Mouse (Mus musculus): Measurements from ENCODE around the gene Foxo6. TPM values are rescaled to one million over a fixed set of nuclear protein-coding genes. Genes with fewer than 3 reads are reported as not detected.

The Foxo6 gene
- polyA plus RNA-seq, 1 experiment from 2014 or later, result 0.13 TPM

DNA sequence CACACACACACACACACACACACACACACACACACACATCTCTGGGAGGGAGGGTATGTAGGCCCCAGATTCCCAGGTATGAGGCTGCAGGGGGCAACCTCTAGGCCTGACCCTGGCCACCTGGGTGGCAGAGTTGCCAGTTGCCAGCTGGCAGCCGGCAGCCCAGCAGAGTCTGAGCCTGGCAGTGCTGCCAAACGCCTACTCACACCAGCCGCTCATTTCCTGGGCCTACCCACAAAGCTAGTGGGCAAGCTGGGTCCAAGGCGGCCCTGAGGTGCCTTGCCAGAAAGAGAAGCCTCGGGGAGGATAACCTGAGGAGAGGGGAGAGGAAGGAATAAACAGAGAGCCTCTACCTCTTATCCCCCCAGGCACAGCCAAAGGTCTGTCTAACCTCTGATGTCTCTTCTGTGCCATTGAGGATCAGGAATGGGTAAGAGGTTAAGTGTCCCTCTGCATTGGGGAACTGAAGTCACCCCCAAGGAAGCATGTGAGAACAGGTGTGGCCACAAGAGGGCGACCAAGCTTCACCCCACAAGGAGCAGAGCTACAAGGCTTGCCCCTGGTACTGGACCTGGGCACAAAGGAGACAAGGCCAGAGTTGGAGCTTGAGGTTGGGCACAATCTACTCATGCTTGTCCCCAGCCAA lies 61.9 kb downstream of the Foxo6 start:
- DNase-seq (ENCODE audit: low spot score), result peak; percentile 71
- no peak for TF ChIP-seq EP300 (IDR thresholded peaks at IDR 0.05)
- peak; percentile 99 for TF ChIP-seq CTCF (IDR thresholded peaks at IDR 0.05)
- no peaks in the 10 kb centered on the region for H3K36me3 ChIP-seq (ENCODE audit: insufficient read depth, low read length)
- no peak overlapping the region for H3K27ac ChIP-seq (ENCODE audit: low read length)
- H3K4me3 ChIP-seq (ENCODE audit: low read depth, low read length), result no peak overlapping the region
- no peak overlapping the region for H3K9ac ChIP-seq (replicated peaks; ENCODE audit: low read depth)
- no peaks in the 10 kb centered on the region for H3K9me3 ChIP-seq (ENCODE audit: low read length)
- H3K27me3 ChIP-seq (replicated peaks; ENCODE audit: insufficient read depth, low read length), result no peaks in the 10 kb centered on the region
- 56% methylated on average over 6 of the region's 6 CpGs for WGBS
- H3K4me2 ChIP-seq (replicated peaks; ENCODE audit: low read depth, low read length), result no peak overlapping the region
- peak; percentile 28; the same call in 1 of the 2 replicates for ATAC-seq
- peaks cover 4% of the 10 kb centered on the region; the same call in 1 of the 2 replicates for H3K4me1 ChIP-seq (ENCODE audit: insufficient read depth, low read depth, low read length)

DNA sequence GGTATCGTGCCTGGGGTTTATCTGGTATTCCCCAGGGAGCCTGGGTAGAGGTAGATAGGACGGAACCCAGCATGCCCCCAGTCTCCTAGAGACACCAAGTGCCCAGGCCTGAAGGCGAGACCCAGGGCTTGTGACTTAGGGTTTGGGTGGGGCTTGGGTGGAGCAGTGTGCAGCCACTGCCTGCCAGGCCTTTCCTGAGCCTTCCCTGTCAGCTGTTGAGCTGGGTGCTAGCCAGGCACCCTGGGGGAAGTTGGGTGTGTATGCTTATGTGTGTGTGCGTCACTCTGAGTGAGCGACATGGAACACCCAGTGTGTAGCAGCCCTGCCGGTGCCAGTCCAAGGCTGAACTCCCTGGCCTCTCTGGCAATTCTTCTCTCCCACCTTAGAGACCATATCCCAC lies 63.3 kb downstream of the Foxo6 start:
- DNase-seq (ENCODE audit: low spot score), result peak; percentile 57
- peak; percentile 88 for ATAC-seq

DNA sequence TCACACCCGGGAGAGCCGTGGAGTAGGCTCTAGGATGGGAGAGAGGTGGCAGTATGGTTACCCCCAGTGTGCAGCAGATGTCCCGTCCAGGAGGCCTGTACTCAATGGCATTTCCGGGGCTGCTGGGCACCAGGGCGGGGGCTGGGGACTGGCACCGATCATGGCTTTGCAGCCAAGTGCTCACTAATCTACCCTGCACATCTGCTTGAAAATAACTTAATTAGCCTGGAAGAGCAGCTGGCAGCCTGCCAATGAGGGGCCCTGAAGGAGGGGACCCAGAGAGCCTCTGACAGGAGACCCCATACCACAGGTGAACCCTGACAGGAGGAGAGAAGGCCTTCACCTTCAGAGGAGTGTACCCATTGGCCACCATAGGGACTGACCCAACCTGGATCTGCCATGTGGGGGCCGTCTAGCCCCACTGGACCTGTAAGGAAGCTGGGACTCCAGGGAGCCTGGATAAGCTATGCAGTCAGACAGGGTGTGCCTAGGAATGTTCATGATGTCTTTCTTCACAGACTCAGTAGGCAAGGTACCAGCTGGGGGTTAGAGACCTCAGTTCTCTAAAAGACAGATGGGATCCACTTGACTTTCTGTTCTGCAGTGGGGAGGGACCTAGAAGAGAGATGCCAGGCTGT lies 63.9 kb downstream of the Foxo6 start:
- Histone ChIP-seq H3K27ac (ENCODE audit: low read length) (no peak overlapping the region), H3K9ac (replicated peaks; ENCODE audit: low read depth) (no peak overlapping the region), H3K27me3 (replicated peaks; ENCODE audit: insufficient read depth, low read length) (no peaks in the 10 kb centered on the region), H3K4me3 (ENCODE audit: low read depth, low read length) (no peak overlapping the region), H3K4me2 (replicated peaks; ENCODE audit: low read depth, low read length) (no peak overlapping the region), H3K9me3 (ENCODE audit: low read length) (no peaks in the 10 kb centered on the region), H3K36me3 (ENCODE audit: insufficient read depth, low read length) (no peaks in the 10 kb centered on the region), H3K4me1 (ENCODE audit: insufficient read depth, low read depth, low read length) (peaks cover 4% of the 10 kb centered on the region; the same call in 1 of the 2 replicates)
- no peak for TF ChIP-seq CTCF (IDR thresholded peaks at IDR 0.05)
- TF ChIP-seq EP300 (IDR thresholded peaks at IDR 0.05), result no peak
- WGBS, result 53% methylated on average over 7 of the region's 7 CpGs
- no peak for DNase-seq (ENCODE audit: low spot score)
- ATAC-seq, result 0 out of 2 replicates have a peak, but pooled peaks have one; percentile 22

More for the DNA sequence above, 63.3 kb downstream of the Foxo6 start:
- no peaks in the 10 kb centered on the region for H3K36me3 ChIP-seq (ENCODE audit: insufficient read depth, low read length)
- H3K27ac ChIP-seq (ENCODE audit: low read length), result no peak overlapping the region
- no peak overlapping the region for H3K4me3 ChIP-seq (ENCODE audit: low read depth, low read length)
- WGBS, result 44% methylated on average over 6 of the region's 6 CpGs
- no peak overlapping the region for H3K9ac ChIP-seq (replicated peaks; ENCODE audit: low read depth)
- peaks cover 4% of the 10 kb centered on the region; the same call in 1 of the 2 replicates for H3K4me1 ChIP-seq (ENCODE audit: insufficient read depth, low read depth, low read length)
- no peaks in the 10 kb centered on the region for H3K27me3 ChIP-seq (replicated peaks; ENCODE audit: insufficient read depth, low read length)
- H3K4me2 ChIP-seq (replicated peaks; ENCODE audit: low read depth, low read length), result no peak overlapping the region
- TF ChIP-seq EP300 (IDR thresholded peaks at IDR 0.05) (peak; percentile 49; the same call in 1 of the 2 replicates), CTCF (IDR thresholded peaks at IDR 0.05) (no peak)
- H3K9me3 ChIP-seq (ENCODE audit: low read length), result no peaks in the 10 kb centered on the region

DNA sequence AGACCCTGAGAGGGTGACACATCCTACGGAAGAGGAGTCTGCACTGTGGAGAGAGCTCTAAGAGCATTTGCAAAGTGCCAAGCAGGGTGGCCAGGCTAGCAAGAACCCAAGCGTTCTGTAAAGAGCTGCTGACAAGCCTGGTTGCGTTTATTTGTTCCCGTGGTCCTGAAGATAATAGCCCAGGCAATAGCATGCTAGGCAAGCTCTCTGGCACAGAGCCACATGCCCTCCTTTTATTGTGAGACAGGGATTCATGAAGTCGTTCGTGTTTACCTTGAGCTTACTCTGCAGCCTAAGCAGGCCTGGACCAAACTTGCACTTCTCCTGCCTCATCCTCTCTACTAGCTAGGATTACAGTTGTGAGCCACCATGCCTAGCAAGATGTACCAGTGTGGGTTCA lies 65.4 kb downstream of the Foxo6 start:
- TF ChIP-seq EP300 (IDR thresholded peaks at IDR 0.05), result no peak
- H3K4me3 ChIP-seq (ENCODE audit: low read depth, low read length), result no peak overlapping the region
- DNase-seq (ENCODE audit: low spot score) (no peak), ATAC-seq (no peak)
- H3K27me3 ChIP-seq (replicated peaks; ENCODE audit: insufficient read depth, low read length), result no peaks in the 10 kb centered on the region
- no peak overlapping the region for H3K27ac ChIP-seq (ENCODE audit: low read length)
- WGBS, result 42% methylated on average over 6 of the region's 6 CpGs
- H3K36me3 ChIP-seq (ENCODE audit: insufficient read depth, low read length), result no peaks in the 10 kb centered on the region
- H3K9me3 ChIP-seq (ENCODE audit: low read length), result no peaks in the 10 kb centered on the region
- no peak overlapping the region for H3K4me2 ChIP-seq (replicated peaks; ENCODE audit: low read depth, low read length)
- H3K4me1 ChIP-seq (ENCODE audit: insufficient read depth, low read depth, low read length), result peaks cover 4% of the 10 kb centered on the region; the same call in 1 of the 2 replicates
- no peak overlapping the region for H3K9ac ChIP-seq (replicated peaks; ENCODE audit: low read depth)

DNA sequence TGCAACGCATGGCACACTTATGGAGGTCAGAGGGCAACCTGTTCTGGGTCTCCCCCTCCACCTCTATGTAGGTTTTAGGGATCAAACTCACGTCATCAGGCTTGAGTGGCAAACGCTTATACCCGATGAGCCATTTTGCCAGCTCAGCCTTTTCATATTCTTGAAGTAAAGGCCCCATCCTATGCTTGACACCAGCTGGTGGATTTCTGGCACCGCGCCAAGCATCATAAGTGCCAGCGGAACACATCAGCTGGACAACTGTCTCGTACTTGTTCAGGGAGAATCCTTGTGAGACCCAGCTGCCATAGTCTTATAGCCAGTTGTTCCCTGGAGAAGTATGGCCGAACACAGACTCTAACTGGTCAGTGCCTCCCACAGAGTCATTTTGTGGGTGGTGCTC lies 68.3 kb downstream of the Foxo6 start:
- no peak overlapping the region for H3K4me3 ChIP-seq (ENCODE audit: low read depth, low read length)
- H3K36me3 ChIP-seq (ENCODE audit: insufficient read depth, low read length), result no peaks in the 10 kb centered on the region
- H3K27me3 ChIP-seq (replicated peaks; ENCODE audit: insufficient read depth, low read length), result no peaks in the 10 kb centered on the region
- no peaks in the 10 kb centered on the region for H3K9me3 ChIP-seq (ENCODE audit: low read length)
- WGBS, result 70% methylated on average over 9 of the region's 9 CpGs
- no peak overlapping the region for H3K27ac ChIP-seq (ENCODE audit: low read length)
- TF ChIP-seq EP300 (IDR thresholded peaks at IDR 0.05), result no peak
- no peak for TF ChIP-seq CTCF (IDR thresholded peaks at IDR 0.05)
- H3K4me2 ChIP-seq (replicated peaks; ENCODE audit: low read depth, low read length), result no peak overlapping the region
- H3K9ac ChIP-seq (replicated peaks; ENCODE audit: low read depth), result no peak overlapping the region
- peaks cover 4% of the 10 kb centered on the region; the same call in 1 of the 2 replicates for H3K4me1 ChIP-seq (ENCODE audit: insufficient read depth, low read depth, low read length)
- ATAC-seq, result no peak
- DNase-seq (ENCODE audit: low spot score), result peak; percentile 29

Other genes starting within 250 kb of the Foxo6 start
- gene AL607142.1, start 222.4 kb downstream of the Foxo6 start, polyA plus RNA-seq (2015; fragmentation: Nextera tagmentation; extraction: Ambion mirVana), result not detected in 2 replicates
- 0.12 and 0.18 TPM in 2 replicates for gene Edn2, start 126.1 kb downstream of the Foxo6 start, polyA plus RNA-seq (2015; fragmentation: Nextera tagmentation; extraction: Ambion mirVana)
- gene Scmh1, start 117.9 kb upstream of the Foxo6 start, polyA plus RNA-seq (2015; fragmentation: Nextera tagmentation; extraction: Ambion mirVana), result 24.6 and 26.1 TPM in 2 replicates
- 0.10 TPM in 1 of 2 replicates, not detected in the other for gene Slfnl1, start 244.9 kb upstream of the Foxo6 start, polyA plus RNA-seq (2015; fragmentation: Nextera tagmentation; extraction: Ambion mirVana)